Mouse (Mus musculus) monocyte, adult 59 days (primary cell): Measurements from ENCODE around the gene Anpep. TPM values are rescaled to one million over a fixed set of nuclear protein-coding genes. Genes with fewer than 3 reads are reported as not detected.

Experiments
- total RNA-seq, 2 experiments: library from RNA; stranded (reverse); gene quantifications; one replicate each; pipeline ENCODE4 v1.2.4; 2023

Gene Anpep
- 1 to 10 TPM; 7.9 to 8.3 TPM for total RNA-seq

GRCm38 (mm10) chr7:79860811-79861210, at the start of gene Anpep:
Gene Anpep (minus strand): TSS chr7:79861059.

GRCm38 (mm10) chr7:79810611-79811506, 50.0 kb downstream of the Anpep start, which contains the start of gene Mesp2:
Gene Mesp2 (plus strand): TSS chr7:79810727.

GRCm38 (mm10) chr7:79793688-79794087, 67.2 kb downstream of the Anpep start, which contains the start of gene Mesp1:
Gene Mesp1 (minus strand): TSS chr7:79793788.

Other genes starting within 250 kb of the Anpep start
- gene Rhcg, start 243.4 kb downstream of the Anpep start, total RNA-seq = not detected
- gene Ticrr, start 200.9 kb downstream of the Anpep start, total RNA-seq = under 1 TPM; 0.52 to 0.55 TPM
- under 1 TPM; 0.76 to 0.91 TPM for gene Kif7, start 145.3 kb downstream of the Anpep start, total RNA-seq
- gene Plin1, start 128.2 kb downstream of the Anpep start, total RNA-seq = under 1 TPM in 1 of 2 experiments, not detected in 1; 0.33 TPM
- gene Pex11a, start 117.9 kb downstream of the Anpep start, total RNA-seq = 1 to 10 TPM; 3.6 to 4.8 TPM
- not detected for gene Wdr93, start 117.9 kb downstream of the Anpep start, total RNA-seq
- gene Mesp1, start 67.3 kb downstream of the Anpep start, total RNA-seq = not detected
- not detected for gene Mesp2, start 50.3 kb downstream of the Anpep start, total RNA-seq
- gene Ap3s2, start 59.6 kb upstream of the Anpep start, total RNA-seq = 10 to 100 TPM; 13.9 to 14.0 TPM
- gene Arpin, start 74.3 kb upstream of the Anpep start, total RNA-seq = 1 to 10 TPM; 1.6 to 3.8 TPM
- gene Zfp710, start 163.8 kb upstream of the Anpep start, total RNA-seq = 100 to 1,000 TPM; 325 to 334 TPM